Comparison of ENCODE assay signal across 8 mouse cellular contexts in the genomic region with DNA sequence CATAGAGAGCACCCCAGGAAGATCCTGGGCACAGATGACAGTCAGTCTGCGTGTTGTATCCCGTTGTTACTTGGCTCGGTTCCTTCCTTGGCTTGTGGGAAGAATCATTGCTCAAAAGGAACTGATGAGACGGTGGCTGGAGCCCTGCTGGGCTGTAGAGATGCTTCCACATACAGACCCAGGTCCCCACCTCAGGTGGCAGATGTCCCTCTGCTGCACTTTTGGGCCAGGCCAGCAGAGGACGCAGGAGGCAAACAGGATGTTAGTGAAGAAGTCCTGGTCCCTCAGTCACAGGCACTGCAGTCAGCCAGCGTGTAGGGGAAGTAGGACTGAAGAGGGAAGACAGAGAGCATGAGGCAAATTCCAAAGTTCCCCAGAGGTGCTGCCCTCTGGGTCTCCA. TPM values are rescaled to one million over a fixed set of nuclear protein-coding genes. Genes with fewer than 3 reads are reported as not detected.
A peak's percentile ranks its signal among the peaks of the same experiment; 100 is the strongest.
DNase-seq lines count a peak whose midpoint lies in the region; ATAC-seq and TF ChIP-seq lines count a peak whose summit lies in the region.

No protein-coding gene starts in this region.

- no peak for ATAC-seq in neural tube, embryonic 11.5 days (ENCODE audit: insufficient read depth, low FRiP score, low TSS enrichment)
- ATAC-seq in neural tube, embryonic 15.5 days (ENCODE audit: low FRiP score) = no peak
- ATAC-seq in lung, postnatal 0 days = no peak
- ATAC-seq in forebrain, embryonic 14.5 days = no peak

- peaks cover 3% of the 10 kb centered on the region for H3K4me1 ChIP-seq in neural tube, embryonic 11.5 days (ENCODE audit: control insufficient read depth, insufficient read depth, low read length)
- H3K4me1 ChIP-seq in neural tube, embryonic 15.5 days = peaks cover 15% of the 10 kb centered on the region
- H3K4me1 ChIP-seq in lung, postnatal 0 days (ENCODE audit: insufficient read depth, low read depth, low read length) = peaks cover 2% of the 10 kb centered on the region; the same call in 1 of the 2 replicates
- peaks cover 8% of the 10 kb centered on the region; the same call in 1 of the 2 replicates for H3K4me1 ChIP-seq in forebrain, embryonic 14.5 days (ENCODE audit: control insufficient read depth, insufficient read depth, low read length)

- H3K36me3 ChIP-seq in neural tube, embryonic 11.5 days (ENCODE audit: control insufficient read depth, insufficient read depth, low read length) = peaks cover 7% of the 10 kb centered on the region
- H3K36me3 ChIP-seq in neural tube, embryonic 15.5 days = peaks cover 69% of the 10 kb centered on the region
- peaks cover 6% of the 10 kb centered on the region; the same call in 1 of the 2 replicates for H3K36me3 ChIP-seq in lung, postnatal 0 days (ENCODE audit: insufficient read depth, low read length)
- peaks cover 67% of the 10 kb centered on the region for H3K36me3 ChIP-seq in forebrain, embryonic 14.5 days (ENCODE audit: control insufficient read depth, insufficient read depth, low read length)

- TF ChIP-seq CTCF in lung, postnatal 0 days (IDR thresholded peaks at IDR 0.05) = peak; percentile 81

- no peak overlapping the region for H3K4me3 ChIP-seq in neural tube, embryonic 11.5 days (ENCODE audit: low read depth, low read length)
- H3K4me3 ChIP-seq in neural tube, embryonic 15.5 days (replicated peaks) = no peak overlapping the region
- H3K4me3 ChIP-seq in lung, postnatal 0 days (ENCODE audit: low read depth, low read length) = no peak overlapping the region
- H3K4me3 ChIP-seq in forebrain, embryonic 14.5 days (ENCODE audit: low read depth, low read length) = no peak overlapping the region

- peak; percentile 34 to 53 for DNase-seq in adrenal gland, adult (ENCODE audit: inconsistent age in 2 of 2, low spot score in 1 of 2)
- no peak for DNase-seq in adrenal gland, postnatal 4 days (ENCODE audit: low spot score in 2 of 2)
- peak; percentile 19 for DNase-seq in neural tube, embryonic 11.5 days (ENCODE audit: low spot score)
- peak; percentile 34 to 42 for DNase-seq in heart, adult 9 months (ENCODE audit: low spot score in 2 of 2)
- peak; percentile 46 for DNase-seq in lung, postnatal 0 days (ENCODE audit: low spot score)
- no peak for DNase-seq in T-cell, adult 2 months (ENCODE audit: low spot score)
- no peak for DNase-seq in forebrain, embryonic 14.5 days (ENCODE audit: low spot score)

- no peaks in the 10 kb centered on the region for H3K27me3 ChIP-seq in neural tube, embryonic 11.5 days (ENCODE audit: control insufficient read depth, insufficient read depth, low read length)
- H3K27me3 ChIP-seq in neural tube, embryonic 15.5 days (replicated peaks) = no peaks in the 10 kb centered on the region
- H3K27me3 ChIP-seq in lung, postnatal 0 days (replicated peaks; ENCODE audit: insufficient read depth, low read length) = no peaks in the 10 kb centered on the region
- no peaks in the 10 kb centered on the region for H3K27me3 ChIP-seq in forebrain, embryonic 14.5 days (replicated peaks; ENCODE audit: control insufficient read depth, insufficient read depth, low read length)

- no peak overlapping the region for H3K27ac ChIP-seq in neural tube, embryonic 11.5 days (ENCODE audit: low read depth, low read length)
- H3K27ac ChIP-seq in neural tube, embryonic 15.5 days (replicated peaks) = no peak overlapping the region
- no peak overlapping the region for H3K27ac ChIP-seq in lung, postnatal 0 days (ENCODE audit: low read length)
- no peak overlapping the region for H3K27ac ChIP-seq in forebrain, embryonic 14.5 days (ENCODE audit: low read depth, low read length)

- WGBS in neural tube, embryonic 11.5 days = 85% methylated on average over 6 of the region's 6 CpGs
- 82% methylated on average over 6 of the region's 6 CpGs for WGBS in neural tube, embryonic 15.5 days
- 74% methylated on average over 6 of the region's 6 CpGs for WGBS in lung, postnatal 0 days
- WGBS in forebrain, embryonic 14.5 days = 76% methylated on average over 6 of the region's 6 CpGs

- no peak overlapping the region for H3K9ac ChIP-seq in neural tube, embryonic 11.5 days (ENCODE audit: low read length)
- H3K9ac ChIP-seq in neural tube, embryonic 15.5 days (replicated peaks) = no peak overlapping the region
- H3K9ac ChIP-seq in lung, postnatal 0 days (replicated peaks; ENCODE audit: low read depth) = no peak overlapping the region
- H3K9ac ChIP-seq in forebrain, embryonic 14.5 days (ENCODE audit: low read length) = no peak overlapping the region

- no peak overlapping the region for H3K4me2 ChIP-seq in neural tube, embryonic 11.5 days (ENCODE audit: low read depth)
- H3K4me2 ChIP-seq in neural tube, embryonic 15.5 days = no peak overlapping the region
- no peak overlapping the region for H3K4me2 ChIP-seq in lung, postnatal 0 days (replicated peaks; ENCODE audit: low read depth, low read length)
- no peak overlapping the region for H3K4me2 ChIP-seq in forebrain, embryonic 14.5 days (ENCODE audit: low read length)

- TF ChIP-seq EP300 in lung, postnatal 0 days (IDR thresholded peaks at IDR 0.05) = no peak

- H3K9me3 ChIP-seq in neural tube, embryonic 11.5 days (ENCODE audit: control insufficient read depth, low read length) = no peaks in the 10 kb centered on the region
- H3K9me3 ChIP-seq in neural tube, embryonic 15.5 days (replicated peaks) = no peaks in the 10 kb centered on the region
- H3K9me3 ChIP-seq in lung, postnatal 0 days (ENCODE audit: low read length) = no peaks in the 10 kb centered on the region
- no peaks in the 10 kb centered on the region for H3K9me3 ChIP-seq in forebrain, embryonic 14.5 days (replicated peaks; ENCODE audit: control insufficient read depth, low read length)

RNA-seq across cellular contexts. Expression of gene Nubp1, which starts 4.2 kb away (rescaled TPM):
- 10 to 100 TPM; 22.2 to 23.4 TPM for total RNA-seq in adrenal gland, postnatal 4 days (2021)
- polyA plus RNA-seq in neural tube, embryonic 11.5 days (2014; fragmentation: Nextera tagmentation; extraction: Ambion mirVana) = 68.7 and 69.8 TPM in 2 replicates
- 49.8 and 55.7 TPM in 2 replicates for polyA plus RNA-seq in neural tube, embryonic 15.5 days (2015; fragmentation: Nextera tagmentation; extraction: Ambion mirVana)
- 31.2 and 31.6 TPM in 2 replicates for polyA plus RNA-seq in lung, postnatal 0 days (2015; fragmentation: Nextera tagmentation; extraction: Ambion mirVana)
- polyA plus RNA-seq in forebrain, embryonic 14.5 days (2014; fragmentation: Nextera tagmentation; extraction: Ambion mirVana) = 40.7 and 49.4 TPM in 2 replicates

RNA-seq across cellular contexts. Expression of gene Tekt5, which starts 20.7 kb away (rescaled TPM):
- under 1 TPM in 1 of 2 experiments, not detected in 1; 0.28 TPM for total RNA-seq in adrenal gland, postnatal 4 days (2021)
- polyA plus RNA-seq in neural tube, embryonic 11.5 days (2014; fragmentation: Nextera tagmentation; extraction: Ambion mirVana) = 0.17 TPM in 1 of 2 replicates, not detected in the other
- 19.9 and 25.6 TPM in 2 replicates for polyA plus RNA-seq in neural tube, embryonic 15.5 days (2015; fragmentation: Nextera tagmentation; extraction: Ambion mirVana)
- polyA plus RNA-seq in lung, postnatal 0 days (2015; fragmentation: Nextera tagmentation; extraction: Ambion mirVana) = 9.9 and 11.7 TPM in 2 replicates
- 2.7 and 2.9 TPM in 2 replicates for polyA plus RNA-seq in forebrain, embryonic 14.5 days (2014; fragmentation: Nextera tagmentation; extraction: Ambion mirVana)

RNA-seq across cellular contexts. Expression of gene Tvp23a, which starts 31.2 kb away (rescaled TPM):
- 1 to 10 TPM; 4.7 to 4.8 TPM for total RNA-seq in adrenal gland, postnatal 4 days (2021)
- polyA plus RNA-seq in neural tube, embryonic 11.5 days (2014; fragmentation: Nextera tagmentation; extraction: Ambion mirVana) = 20.8 and 26.0 TPM in 2 replicates
- 47.0 and 48.9 TPM in 2 replicates for polyA plus RNA-seq in neural tube, embryonic 15.5 days (2015; fragmentation: Nextera tagmentation; extraction: Ambion mirVana)
- polyA plus RNA-seq in lung, postnatal 0 days (2015; fragmentation: Nextera tagmentation; extraction: Ambion mirVana) = 1.6 and 1.7 TPM in 2 replicates
- polyA plus RNA-seq in forebrain, embryonic 14.5 days (2014; fragmentation: Nextera tagmentation; extraction: Ambion mirVana) = 38.9 and 45.8 TPM in 2 replicates

Comparison
In these comparisons a context has a peak if more than half of its experiments do, and no peak if none do; other contexts are left out.
1. DNase-seq: peak in adrenal gland, adult (2 of 2), neural tube, embryonic 11.5 days (single experiment), heart, adult 9 months (2 of 2) and lung, postnatal 0 days (single experiment); none in adrenal gland, postnatal 4 days (0 of 2), T-cell, adult 2 months (single experiment) and forebrain, embryonic 14.5 days (single experiment).